Mouse (Mus musculus) megakaryocyte, embryonic 14.5 days (primary cell): ENCODE data around the gene Rtl6.

Source experiments
- FLI1 ChIP-seq: IDR thresholded peaks from 2 replicates; pipeline ENCODE4 v1.6.1; 2012; ENCODE audit warnings: low read length, inconsistent platforms, mixed read lengths
- GATA1 ChIP-seq: IDR thresholded peaks from 3 replicates; pipeline ENCODE4 v1.6.1; 2012; ENCODE audit warnings: mixed read lengths, low read length, inconsistent platforms, borderline replicate concordance

DNA sequence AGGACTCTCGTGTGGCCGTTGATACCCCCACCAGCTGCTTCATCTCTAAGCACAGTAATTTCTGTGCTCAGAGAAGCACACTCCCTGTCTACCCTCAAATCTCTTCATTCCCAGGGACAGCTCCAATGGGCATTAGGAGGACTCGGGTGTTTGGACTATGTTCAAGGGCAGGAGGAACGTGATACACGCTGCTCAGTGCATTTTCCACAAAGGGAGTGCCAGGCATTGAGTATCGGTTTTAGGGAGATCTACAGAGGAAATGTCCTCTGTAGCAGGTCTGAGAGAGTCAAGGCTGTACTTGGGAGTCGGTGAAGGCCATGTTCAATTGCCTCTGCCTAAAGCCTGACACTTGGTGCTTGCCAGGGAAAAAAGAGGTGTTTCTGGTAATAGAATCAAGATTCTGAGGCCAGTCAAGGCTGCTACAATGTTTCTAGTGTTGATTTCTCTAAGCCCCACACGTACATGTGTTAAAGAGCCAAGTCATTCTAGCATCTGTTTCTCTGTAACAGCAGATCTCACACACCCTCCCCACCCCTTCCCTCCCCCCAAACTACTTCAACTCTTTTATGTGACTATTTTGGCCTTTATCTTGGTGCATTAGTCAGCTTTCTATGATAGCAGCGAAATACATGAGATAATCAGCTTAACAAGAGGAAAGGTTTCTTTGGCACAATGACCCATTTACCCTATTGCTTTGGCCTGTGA lies 37.8 kb upstream of the Rtl6 start:
- no peak for TF ChIP-seq GATA1
- TF ChIP-seq FLI1: no peak
